In genomic region chr2:153475114-153476112, GRCm38 (mm10) we compare ENCODE assay signal across 8 mouse cellular contexts. TPM values are rescaled to one million over a fixed set of nuclear protein-coding genes. Genes with fewer than 3 reads are reported as not detected.
DNase-seq lines count a peak whose midpoint lies in the region; ATAC-seq and TF ChIP-seq lines count a peak whose summit lies in the region.

No protein-coding gene starts in this region.

- TF ChIP-seq CTCF in kidney, postnatal 0 days (IDR thresholded peaks at IDR 0.05; ENCODE audit: low read depth), result no peak

- peak overlapping the region; percentile 51 for H3K27ac ChIP-seq in kidney, postnatal 0 days
- peak overlapping the region; percentile 18; the same call in 1 of the 2 replicates for H3K27ac ChIP-seq in neural tube, embryonic 14.5 days (ENCODE audit: low read depth, low read length)

- H3K9ac ChIP-seq in kidney, postnatal 0 days (ENCODE audit: low read depth, low read length), result no peak overlapping the region
- H3K9ac ChIP-seq in neural tube, embryonic 14.5 days (replicated peaks; ENCODE audit: low read depth, low read length), result 0 out of 2 replicates have a peak overlapping the region, but pooled peaks have one; percentile 7

- H3K9me3 ChIP-seq in kidney, postnatal 0 days (replicated peaks; ENCODE audit: low read length), result no peaks in the 10 kb centered on the region
- H3K9me3 ChIP-seq in neural tube, embryonic 14.5 days (ENCODE audit: control insufficient read depth, low read length), result no peaks in the 10 kb centered on the region

- H3K4me2 ChIP-seq in kidney, postnatal 0 days (ENCODE audit: low read length), result no peak overlapping the region
- no peak overlapping the region for H3K4me2 ChIP-seq in neural tube, embryonic 14.5 days (ENCODE audit: low read depth, low read length)

- H3K36me3 ChIP-seq in kidney, postnatal 0 days (ENCODE audit: insufficient read depth, low read length), result no peaks in the 10 kb centered on the region
- no peaks in the 10 kb centered on the region for H3K36me3 ChIP-seq in neural tube, embryonic 14.5 days (ENCODE audit: control insufficient read depth, insufficient read depth, low read length)

- no peaks in the 10 kb centered on the region for H3K27me3 ChIP-seq in kidney, postnatal 0 days (ENCODE audit: insufficient read depth, low read length)
- H3K27me3 ChIP-seq in neural tube, embryonic 14.5 days (ENCODE audit: control insufficient read depth, insufficient read depth, low read length), result no peaks in the 10 kb centered on the region

- H3K4me3 ChIP-seq in kidney, postnatal 0 days (replicated peaks; ENCODE audit: low read depth, low read length), result no peak overlapping the region
- no peak overlapping the region for H3K4me3 ChIP-seq in neural tube, embryonic 14.5 days (ENCODE audit: low read depth, low read length)

- peak; percentile 34; the same call in 1 of the 2 replicates for ATAC-seq in granulocyte monocyte progenitor cell, adult 5-6 weeks (replicated peaks; ENCODE audit: poor library complexity, severe bottlenecking)
- ATAC-seq in kidney, postnatal 0 days (replicated peaks; ENCODE audit: low FRiP score, low read depth), result no peak
- ATAC-seq in neural tube, embryonic 14.5 days (ENCODE audit: low read depth), result no peak
- ATAC-seq in erythroid progenitor cell, adult 5-6 weeks (replicated peaks; ENCODE audit: low FRiP score, poor library complexity, severe bottlenecking), result no peak

- intact Hi-C loops in gastrocnemius, postnatal 14 days (cut with DNase I; ENCODE audit: low total_unique reads), result no loop called here

- H3K4me1 ChIP-seq in kidney, postnatal 0 days (replicated peaks; ENCODE audit: insufficient read depth, low read length), result no peaks in the 10 kb centered on the region; the same call in 1 of the 2 replicates
- H3K4me1 ChIP-seq in neural tube, embryonic 14.5 days (ENCODE audit: control insufficient read depth, insufficient read depth, low read length), result peaks cover 12% of the 10 kb centered on the region

- WGBS in kidney, postnatal 0 days, result 24% methylated on average over 4 of the region's 4 CpGs
- 48% methylated on average over 4 of the region's 4 CpGs for WGBS in neural tube, embryonic 14.5 days

- DNase-seq in gastrocnemius, postnatal 25 days, result peak; percentile 16
- DNase-seq in gastrocnemius, postnatal 14 days, result no peak
- DNase-seq in NIH3T3 (ENCODE audit: low read depth), result peak; percentile 32
- peak; percentile 40 for DNase-seq in kidney, postnatal 0 days (ENCODE audit: low spot score)
- DNase-seq in urinary bladder, adult 2 months (ENCODE audit: low spot score), result no peak

RNA-seq across cellular contexts. Expression of gene 4930404H24Rik, which starts 17.2 kb away (rescaled TPM):
- not detected for total RNA-seq in gastrocnemius, postnatal 25 days (2021)
- not detected for total RNA-seq in gastrocnemius, postnatal 14 days (2021)
- total RNA-seq in granulocyte monocyte progenitor cell, adult 5-6 weeks (2014; fragmentation: Nextera tagmentation), result not detected in 2 replicates
- total RNA-seq in granulocyte monocyte progenitor cell, adult 5-6 weeks (2017), result not detected in 2 replicates
- polyA plus RNA-seq in kidney, postnatal 0 days (2015; fragmentation: Nextera tagmentation; extraction: Ambion mirVana), result not detected in 2 replicates
- not detected in 2 replicates for polyA plus RNA-seq in neural tube, embryonic 14.5 days (2014; fragmentation: Nextera tagmentation; extraction: Ambion mirVana)
- not detected in 2 replicates for total RNA-seq in erythroid progenitor cell, adult 5-6 weeks (2015; ENCODE audit: low replicate concordance)
- not detected in 2 replicates for total RNA-seq in erythroid progenitor cell, adult 5-6 weeks (2017; ENCODE audit: low replicate concordance)
- polyA plus RNA-seq in urinary bladder, adult 2 months (2012; rRNA removed), result not detected in 2 replicates

RNA-seq across cellular contexts. Expression of gene Nol4l, which starts 54.4 kb away (rescaled TPM):
- total RNA-seq in gastrocnemius, postnatal 25 days (2021), result 1 to 10 TPM; 1.4 to 1.6 TPM
- 1 to 10 TPM; 3.0 to 3.3 TPM for total RNA-seq in gastrocnemius, postnatal 14 days (2021)
- 4.7 and 7.4 TPM in 2 replicates for total RNA-seq in granulocyte monocyte progenitor cell, adult 5-6 weeks (2014; fragmentation: Nextera tagmentation)
- 0.72 and 0.86 TPM in 2 replicates for total RNA-seq in granulocyte monocyte progenitor cell, adult 5-6 weeks (2017)
- polyA plus RNA-seq in kidney, postnatal 0 days (2015; fragmentation: Nextera tagmentation; extraction: Ambion mirVana), result 9.0 and 9.6 TPM in 2 replicates
- polyA plus RNA-seq in neural tube, embryonic 14.5 days (2014; fragmentation: Nextera tagmentation; extraction: Ambion mirVana), result 44.4 and 47.9 TPM in 2 replicates
- 5.0 and 5.8 TPM in 2 replicates for total RNA-seq in erythroid progenitor cell, adult 5-6 weeks (2015; ENCODE audit: low replicate concordance)
- total RNA-seq in erythroid progenitor cell, adult 5-6 weeks (2017; ENCODE audit: low replicate concordance), result 2.7 and 5.8 TPM in 2 replicates
- polyA plus RNA-seq in urinary bladder, adult 2 months (2012; rRNA removed), result 11.7 and 15.8 TPM in 2 replicates

Comparison
In these comparisons a context has a peak if more than half of its experiments do, and no peak if none do; other contexts are left out.
1. DNase-seq: peak in gastrocnemius, postnatal 25 days (single experiment), NIH3T3 (single experiment) and kidney, postnatal 0 days (single experiment); none in gastrocnemius, postnatal 14 days (single experiment) and urinary bladder, adult 2 months (single experiment).